Mouse (Mus musculus) cerebellum, postnatal 10 days (tissue): Measurements from ENCODE around the gene Hsd3b7.

Source experiments
- DNase-seq, 2 experiments: peaks; one replicate each; pipeline ENCODE4 v3.0.0; 2021; ENCODE audit warnings: mixed read lengths in 2 of 2

Gene Hsd3b7

GRCm38 (mm10) chr7:127776878-127777473 lies 23.4 kb upstream of the Hsd3b7 start:
- DNase-seq: peak; percentile 99

- peak; percentile 84 for DNase-seq
These were observed 22.7 kb upstream of the Hsd3b7 start for GRCm38 (mm10) chr7:127777474-127778266.

DNA sequence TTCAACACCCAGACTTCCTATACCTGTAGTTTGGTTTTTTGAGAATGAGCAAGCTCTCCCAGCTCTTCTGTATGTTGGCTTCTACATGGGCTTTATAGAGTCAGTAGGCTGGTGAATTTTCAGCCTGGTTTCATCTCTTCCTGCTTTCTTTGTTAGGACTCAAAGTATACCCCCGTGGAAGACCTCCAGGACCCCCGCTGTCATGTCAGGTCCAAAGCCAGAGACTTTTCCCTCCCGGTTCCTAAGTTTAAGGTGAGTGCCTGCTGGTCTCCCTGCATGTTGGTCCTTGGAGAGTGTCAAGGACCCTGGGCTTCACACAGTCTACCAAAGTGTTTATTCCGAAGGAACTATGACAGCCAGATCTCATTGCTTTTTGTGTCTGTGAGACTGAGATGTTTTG lies 22.1 kb upstream of the Hsd3b7 start:
- peak; percentile 47 to 54 for DNase-seq

DNA sequence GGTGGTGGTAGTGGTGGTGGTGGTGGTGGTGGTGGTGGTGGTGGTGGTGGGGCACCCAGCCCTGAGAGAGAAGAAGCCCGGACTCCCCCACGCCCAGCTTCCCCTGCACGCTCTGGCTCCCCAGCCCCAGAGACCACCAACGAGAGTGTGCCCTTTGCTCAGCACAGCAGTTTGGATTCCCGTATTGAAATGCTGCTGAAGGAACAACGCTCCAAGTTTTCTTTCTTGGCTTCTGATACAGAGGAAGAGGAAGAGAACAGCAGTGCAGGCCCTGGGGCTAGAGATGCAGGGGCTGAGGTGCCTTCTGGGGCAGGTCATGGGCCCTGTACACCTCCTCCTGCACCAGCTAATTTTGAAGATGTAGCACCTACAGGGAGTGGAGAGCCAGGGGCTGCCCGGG lies 15.1 kb upstream of the Hsd3b7 start, which contains the start of gene Gm49388:
Gm49388 (plus strand) TSS at position 301 of the 400 bp plus-strand sequence.
- DNase-seq: no peak

DNA sequence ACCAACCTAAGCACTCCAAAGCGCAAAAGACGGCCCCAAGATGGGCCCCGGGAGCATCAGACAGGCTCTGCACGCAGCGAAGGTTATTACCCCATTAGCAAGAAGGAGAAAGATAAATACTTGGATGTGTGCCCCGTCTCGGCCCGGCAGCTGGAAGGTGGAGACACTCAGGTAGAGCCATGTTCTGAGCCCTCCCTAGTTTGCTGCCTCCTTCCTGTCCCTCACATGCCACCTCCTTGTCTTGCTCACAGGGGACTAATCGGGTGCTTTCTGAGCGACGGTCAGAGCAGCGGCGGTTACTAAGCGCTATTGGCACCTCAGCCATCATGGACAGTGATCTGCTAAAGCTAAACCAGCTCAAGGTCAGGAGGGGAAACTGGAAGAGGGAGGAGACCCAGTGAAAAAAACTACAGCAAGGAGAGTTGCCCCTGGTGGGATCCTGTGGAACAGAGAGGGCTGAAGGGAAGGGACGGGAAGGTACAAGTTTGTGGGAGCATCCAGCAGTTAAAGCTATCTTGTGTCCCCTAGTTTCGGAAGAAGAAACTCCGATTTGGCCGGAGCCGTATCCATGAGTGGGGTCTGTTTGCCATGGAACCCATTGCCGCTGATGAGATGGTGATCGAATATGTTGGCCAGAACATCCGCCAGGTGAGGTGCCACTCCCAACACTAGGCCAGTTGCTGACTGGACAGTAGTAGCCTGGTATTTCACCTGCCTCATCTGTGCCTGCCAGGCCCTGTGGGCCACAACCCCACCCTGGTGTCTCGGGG lies 3.1 kb upstream of the Hsd3b7 start:
- DNase-seq: peak in 1 of 2 experiments; percentile 24

GRCm38 (mm10) chr7:127798591-127798990 lies 1.8 kb upstream of the Hsd3b7 start:
- peak; percentile 92 to 94 for DNase-seq

- DNase-seq: no peak
These were observed 1.2 kb upstream of the Hsd3b7 start for GRCm38 (mm10) chr7:127799211-127799610.

- peak; percentile 41 to 57 for DNase-seq
These were observed 666 bp upstream of the Hsd3b7 start for GRCm38 (mm10) chr7:127799738-127800137.

DNA sequence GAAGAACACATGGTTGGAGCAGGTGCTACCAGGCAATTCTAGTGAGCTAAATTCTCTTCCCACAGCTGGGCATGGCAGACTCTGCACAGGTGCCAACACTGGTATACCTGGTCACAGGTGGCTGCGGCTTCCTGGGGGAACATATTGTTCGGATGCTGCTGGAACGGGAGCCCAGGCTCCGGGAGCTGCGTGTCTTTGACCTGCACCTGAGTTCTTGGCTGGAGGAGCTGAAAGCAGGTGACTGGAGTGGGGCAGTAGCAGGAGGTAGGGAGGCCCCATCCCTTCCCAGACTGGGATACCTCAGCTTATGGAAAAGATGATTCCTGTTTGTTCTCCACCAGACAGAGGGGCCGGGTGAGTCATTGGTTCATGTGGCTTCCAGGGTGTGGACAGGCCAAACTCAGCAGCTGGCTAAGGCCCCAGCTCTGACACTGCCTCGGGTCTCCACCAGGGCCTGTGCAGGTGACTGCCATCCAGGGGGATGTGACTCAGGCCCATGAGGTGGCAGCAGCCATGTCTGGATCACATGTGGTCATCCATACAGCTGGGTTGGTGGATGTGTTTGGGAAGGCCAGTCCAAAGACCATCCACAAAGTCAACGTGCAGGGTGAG lies 712 bp downstream of the Hsd3b7 start:
- peak; percentile 45 to 53 for DNase-seq

DNA sequence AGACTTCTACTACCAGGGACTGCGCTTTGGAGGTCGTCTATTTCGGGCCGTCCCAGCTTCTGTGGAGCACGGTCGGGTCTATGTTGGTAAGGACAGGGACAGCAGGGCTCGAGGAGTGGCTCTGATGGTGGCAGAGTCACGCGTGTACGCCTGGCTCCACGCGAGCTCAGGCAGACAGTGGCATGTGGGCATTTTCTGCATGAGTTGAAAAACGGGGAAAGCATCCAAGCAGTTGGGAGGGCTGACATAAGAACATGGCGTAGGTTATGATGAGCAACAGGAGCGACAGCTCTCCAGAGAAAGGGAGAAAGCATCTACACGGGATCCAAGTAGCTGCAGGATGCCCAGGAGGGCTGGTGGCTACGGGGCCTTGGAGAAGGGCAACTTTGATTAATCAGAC lies 1.9 kb downstream of the Hsd3b7 start:
- DNase-seq: peak; percentile 84 to 86

GRCm38 (mm10) chr7:127808821-127809220 lies 8.4 kb downstream of the Hsd3b7 start:
- no peak for DNase-seq

DNA sequence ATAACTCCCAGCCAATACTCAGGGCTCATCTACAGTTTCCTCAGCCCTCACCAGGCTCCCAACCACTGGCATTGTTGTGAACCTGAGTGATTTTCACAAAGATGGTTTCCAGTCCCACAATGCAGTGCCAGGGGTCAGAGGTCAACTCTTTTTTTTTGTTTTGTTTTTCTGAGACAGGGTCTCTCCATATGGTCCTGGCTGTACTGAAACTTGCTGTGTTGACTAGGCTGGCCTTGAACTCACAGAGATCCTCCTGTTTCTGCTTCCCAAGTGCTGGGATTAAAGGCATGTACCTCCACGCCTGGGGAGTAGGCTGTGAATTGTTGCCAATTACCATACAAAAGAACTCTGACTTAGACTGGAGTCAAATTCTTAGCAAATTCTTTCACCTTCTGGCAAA lies 9.4 kb downstream of the Hsd3b7 start:
- no peak for DNase-seq

DNA sequence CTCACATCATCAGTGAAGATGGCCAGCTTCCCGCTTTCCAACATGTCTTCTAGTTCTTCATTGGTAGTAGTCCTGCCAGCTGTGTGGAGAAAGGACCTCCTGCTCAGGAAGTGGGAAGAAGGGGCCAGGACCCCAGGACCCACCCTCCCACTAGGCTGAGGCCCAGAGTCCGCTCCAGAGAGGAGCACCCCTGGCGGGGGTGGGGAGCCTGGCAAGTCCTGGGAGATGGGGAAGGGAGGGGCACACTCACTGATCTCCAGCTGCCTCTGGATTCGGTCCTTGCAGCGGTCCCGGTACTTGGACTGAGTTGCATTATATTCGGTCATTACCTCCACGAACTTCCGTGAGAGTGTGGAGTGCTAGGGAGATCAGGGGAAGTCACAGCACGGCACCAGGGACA lies 10.2 kb downstream of the Hsd3b7 start:
- DNase-seq: no peak

DNA sequence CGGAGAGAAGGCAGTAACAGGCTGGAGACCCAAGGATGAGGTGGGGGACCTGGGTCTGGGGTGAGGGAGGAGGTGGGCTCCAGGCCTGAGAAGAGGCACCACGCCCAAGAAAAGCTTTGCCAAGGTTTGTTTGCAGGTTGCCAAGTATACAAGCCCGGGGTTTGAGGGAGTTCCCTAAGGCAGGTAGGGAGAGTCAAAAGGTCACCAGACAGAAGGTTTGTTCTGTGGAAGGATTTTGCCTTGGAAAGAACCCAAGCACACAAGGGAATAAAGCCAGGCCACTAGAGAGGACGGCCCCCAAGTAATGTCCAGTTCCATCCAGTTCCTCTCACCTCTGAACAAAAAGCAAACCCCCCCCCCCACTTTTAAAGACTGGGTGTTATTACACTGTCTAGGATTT lies 10.8 kb downstream of the Hsd3b7 start:
- no peak for DNase-seq

- no peak for DNase-seq
These were observed 11.9 kb downstream of the Hsd3b7 start for GRCm38 (mm10) chr7:127812292-127812691.

DNA sequence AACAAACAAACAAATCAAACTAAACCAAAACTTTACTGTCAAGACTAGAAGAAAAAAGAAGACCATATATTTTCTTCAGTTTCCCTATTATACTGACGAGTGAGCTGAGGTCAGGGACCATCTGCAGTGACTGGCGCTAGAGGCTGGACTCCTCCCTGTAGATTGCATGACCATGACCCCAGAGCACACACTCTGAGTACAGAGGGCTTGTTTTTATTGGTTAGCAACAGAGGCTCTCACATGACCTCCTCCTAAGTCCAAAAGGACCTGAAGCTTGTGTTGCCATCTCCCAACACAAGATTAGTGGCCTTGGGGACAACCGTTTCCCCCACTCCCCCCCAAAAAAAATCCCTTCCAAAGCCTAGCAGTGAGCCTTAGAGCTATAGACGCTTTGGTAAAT lies 13.4 kb downstream of the Hsd3b7 start:
- no peak for DNase-seq

GRCm38 (mm10) chr7:127814241-127814921 lies 14.0 kb downstream of the Hsd3b7 start:
- DNase-seq: peak; percentile 95 to 96

GRCm38 (mm10) chr7:127815116-127815665 lies 14.8 kb downstream of the Hsd3b7 start:
- no peak for DNase-seq

GRCm38 (mm10) chr7:127815954-127816821 lies 15.8 kb downstream of the Hsd3b7 start:
- DNase-seq: peak; percentile 70 to 75

DNA sequence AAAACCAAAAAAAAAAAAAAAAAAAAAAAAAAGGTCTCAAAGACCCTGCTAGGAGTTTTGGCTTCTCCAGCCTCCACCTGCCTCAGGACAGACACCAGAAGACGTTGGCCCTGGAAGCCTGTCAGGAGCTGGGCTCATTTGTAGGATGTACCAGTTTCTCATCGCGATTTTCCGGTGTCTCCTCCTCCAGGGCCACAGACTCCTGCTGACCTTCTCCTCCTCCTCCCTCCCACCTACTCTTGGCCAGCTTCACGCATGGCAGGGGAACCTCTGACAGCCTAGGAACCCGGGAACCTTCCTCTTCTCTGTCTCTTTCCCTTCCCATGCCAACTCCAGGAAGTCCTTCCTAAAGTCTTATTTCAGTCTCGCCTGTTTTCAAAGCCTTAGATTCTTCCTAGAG lies 16.6 kb downstream of the Hsd3b7 start:
- no peak for DNase-seq

- DNase-seq: peak in 1 of 2 experiments; percentile 2
These were observed 17.4 kb downstream of the Hsd3b7 start for GRCm38 (mm10) chr7:127817776-127818175.
